Mouse (Mus musculus) G1E (cell line): Measurements from ENCODE around the gene Gtpbp1. TPM values are rescaled to one million over a fixed set of nuclear protein-coding genes. Genes with fewer than 3 reads are reported as not detected.

Source experiments
- ATAC-seq: 2 replicates; pipeline ENCODE4 v1.8.0; 2016; ENCODE audit warnings: mild to moderate bottlenecking; ENCODE audit not compliant: insufficient number of reproducible peaks, poor library complexity, low FRiP score, severe bottlenecking; ENCODE audit errors: extremely low read depth
- DNase-seq: peaks from one replicate; pipeline ENCODE4 v3.0.0; 2012; ENCODE audit warnings: low spot score
- H3K27me3 ChIP-seq: 2 replicates; pipeline ENCODE4 v1.6.1; 2012; ENCODE audit warnings: mild to moderate bottlenecking, low read length, inconsistent platforms; ENCODE audit not compliant: insufficient read depth
- H3K36me3 ChIP-seq: replicated peaks from 2 replicates; pipeline ENCODE3; 2012; ENCODE audit warnings: mild to moderate bottlenecking, inconsistent platforms
- H3K4me1 ChIP-seq: 2 replicates; pipeline ENCODE4 v1.6.1; 2012; ENCODE audit warnings: low read depth, low read length, inconsistent platforms, mixed read lengths; ENCODE audit not compliant: insufficient read depth
- H3K4me3 ChIP-seq: 2 replicates; pipeline ENCODE4 v1.5.1; 2012; ENCODE audit warnings: low read depth, mild to moderate bottlenecking, inconsistent platforms, low read length, moderate library complexity, mixed read lengths
- H3K9me3 ChIP-seq: replicated peaks from 2 replicates; pipeline ENCODE4 v1.6.1; 2012; ENCODE audit warnings: inconsistent platforms
- CTCF ChIP-seq: IDR thresholded peaks from 2 replicates; pipeline ENCODE4 v1.5.1; 2012; ENCODE audit warnings: low read depth, low read length, inconsistent platforms, mixed read lengths
- GATA1 ChIP-seq: IDR thresholded peaks from 2 replicates; pipeline ENCODE4 v1.6.1; 2012; ENCODE audit warnings: borderline replicate concordance, low read length, inconsistent platforms, mixed read lengths
- GATA2 ChIP-seq: IDR thresholded peaks from 2 replicates; pipeline ENCODE4 v1.6.1; 2012; ENCODE audit warnings: low read depth, low read length, inconsistent platforms, borderline replicate concordance
- POLR2AphosphoS5 ChIP-seq: IDR thresholded peaks from 2 replicates; pipeline ENCODE4 v1.6.1; 2012; ENCODE audit warnings: low read depth, low read length, inconsistent platforms; ENCODE audit not compliant: insufficient replicate concordance
- TAL1 ChIP-seq: conservative IDR thresholded peaks from 2 replicates; pipeline ENCODE4 v1.6.1; 2012; ENCODE audit warnings: low read depth, low read length, inconsistent platforms, mixed read lengths
- polyA plus RNA-seq: library from polyadenylated mRNA; stranded (reverse); fragments of >175 nt; gene quantifications from 2 replicates; pipeline ENCODE4 v1.2.3, GENCODE M21; 2012
- total RNA-seq, 2 experiments: library from RNA; stranded (forward) in 1 of 2; stranded (reverse) in 1 of 2; fragments of 200-1000 nt in 1 of 2; fragments of >200 nt in 1 of 2; fragmentation: Nextera tagmentation in 1 of 2; gene quantifications; 2 replicates each; pipeline ENCODE4 v1.2.3; 2014 to 2017

Gene Gtpbp1
- total and polyA plus RNA-seq, 3 experiments, result 54.8 to 108 (median 63.7) TPM

DNA sequence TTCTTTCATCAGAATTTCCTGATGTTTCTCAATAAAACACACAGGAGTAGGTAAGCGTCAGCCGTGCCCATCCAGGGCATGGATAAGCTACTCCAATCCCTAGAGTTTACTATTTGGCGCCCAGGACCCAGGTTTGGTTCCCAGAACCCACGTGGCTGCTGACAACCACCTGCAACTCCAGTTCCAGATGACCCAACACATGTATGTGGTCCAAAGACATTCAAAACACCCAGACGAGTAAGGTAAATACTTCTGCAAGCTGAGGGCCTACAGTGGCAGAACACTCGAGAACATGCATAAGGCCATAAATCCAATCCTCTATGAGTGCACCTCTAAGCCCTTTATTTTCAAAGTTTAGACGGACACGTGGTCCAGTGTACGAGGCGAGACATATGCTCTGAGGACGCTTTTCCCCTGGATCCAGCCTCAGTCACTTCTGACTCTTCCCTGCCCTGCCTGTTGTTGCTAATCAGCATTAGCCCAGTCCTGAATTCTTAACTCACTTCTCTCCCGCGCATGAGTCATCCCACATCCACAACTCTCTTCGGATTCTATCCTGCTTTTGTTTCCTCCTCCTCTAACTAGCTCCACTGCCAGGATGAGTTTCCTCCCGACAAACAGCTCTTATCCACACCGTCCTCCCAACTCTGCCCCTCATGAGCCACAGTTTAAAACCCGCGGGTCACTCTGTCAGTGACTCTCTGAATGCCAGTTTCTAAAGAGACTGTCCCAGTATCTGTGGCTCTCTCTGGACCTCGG, 6.8 kb upstream of the Gtpbp1 start:
- Histone ChIP-seq H3K4me3 (peak overlapping the region; percentile 36; the same call in 1 of the 2 replicates), H3K36me3 (peaks cover 67% of the 10 kb centered on the region), H3K4me1 (peaks cover 73% of the 10 kb centered on the region), H3K9me3 (no peaks in the 10 kb centered on the region), H3K27me3 (no peaks in the 10 kb centered on the region)
- ATAC-seq (no peak), DNase-seq (no peak)
- TF ChIP-seq TAL1, result no peak
- TF ChIP-seq GATA2, result no peak
- TF ChIP-seq CTCF, result no peak

DNA sequence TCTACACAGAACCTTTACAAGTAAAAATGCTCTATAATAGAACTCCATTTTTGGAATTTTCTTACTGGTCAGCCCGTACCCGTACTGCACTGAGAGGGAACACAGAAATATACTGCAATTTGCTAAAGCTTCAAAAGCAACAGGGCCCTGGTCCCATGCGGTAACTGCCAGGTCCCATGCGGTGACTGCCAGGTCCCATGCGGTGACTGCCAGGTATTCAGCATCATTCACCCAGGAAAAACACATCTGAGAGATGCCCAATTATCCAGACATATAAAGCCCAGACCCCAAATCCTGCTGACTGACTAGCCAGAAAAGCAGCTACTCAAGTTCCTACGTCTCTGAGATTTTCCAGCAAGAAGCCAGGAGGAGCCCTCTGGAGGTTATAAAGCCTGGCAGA, 6.0 kb upstream of the Gtpbp1 start:
- no peak for TF ChIP-seq POLR2AphosphoS5
- Histone ChIP-seq H3K4me1 (peaks cover 77% of the 10 kb centered on the region), H3K36me3 (peaks cover 60% of the 10 kb centered on the region), H3K27me3 (no peaks in the 10 kb centered on the region), H3K4me3 (peak overlapping the region; percentile 98; the same call in 1 of the 2 replicates), H3K9me3 (no peaks in the 10 kb centered on the region)
- ATAC-seq (no peak), DNase-seq (no peak)

DNA sequence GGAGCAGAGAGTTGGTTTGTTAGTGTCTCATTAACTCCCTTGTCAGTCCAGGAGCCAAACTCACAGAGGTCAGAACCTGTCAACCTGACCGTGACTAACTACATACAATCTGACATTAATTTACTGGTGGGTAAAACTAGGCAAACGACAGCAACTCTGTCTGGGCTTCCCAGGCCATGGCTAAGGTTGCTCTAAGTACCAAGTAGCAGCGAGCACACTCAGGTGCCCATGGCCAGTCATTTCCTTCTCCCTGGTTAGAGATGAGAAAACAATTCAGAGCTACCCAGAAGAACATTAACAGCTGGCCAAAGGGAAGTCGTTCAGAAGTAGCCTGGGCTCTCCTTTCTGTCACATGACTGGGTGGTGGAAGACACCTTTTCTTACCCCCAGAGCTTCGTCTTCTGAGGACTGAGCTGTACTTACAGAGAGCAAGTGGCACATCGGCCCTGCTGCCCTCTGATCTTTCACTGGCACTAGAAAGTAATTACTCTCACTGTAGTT, 5.5 kb upstream of the Gtpbp1 start:
- DNase-seq, result no peak
- H3K9me3 ChIP-seq, result no peaks in the 10 kb centered on the region
- H3K36me3 ChIP-seq, result peaks cover 57% of the 10 kb centered on the region
- peak overlapping the region; percentile 98; the same call in 1 of the 2 replicates for H3K4me3 ChIP-seq
- TF ChIP-seq GATA1 (no peak), GATA2 (no peak), POLR2AphosphoS5 (no peak), CTCF (no peak)
- no peak for ATAC-seq
- H3K4me1 ChIP-seq, result peaks cover 78% of the 10 kb centered on the region
- no peaks in the 10 kb centered on the region for H3K27me3 ChIP-seq

DNA sequence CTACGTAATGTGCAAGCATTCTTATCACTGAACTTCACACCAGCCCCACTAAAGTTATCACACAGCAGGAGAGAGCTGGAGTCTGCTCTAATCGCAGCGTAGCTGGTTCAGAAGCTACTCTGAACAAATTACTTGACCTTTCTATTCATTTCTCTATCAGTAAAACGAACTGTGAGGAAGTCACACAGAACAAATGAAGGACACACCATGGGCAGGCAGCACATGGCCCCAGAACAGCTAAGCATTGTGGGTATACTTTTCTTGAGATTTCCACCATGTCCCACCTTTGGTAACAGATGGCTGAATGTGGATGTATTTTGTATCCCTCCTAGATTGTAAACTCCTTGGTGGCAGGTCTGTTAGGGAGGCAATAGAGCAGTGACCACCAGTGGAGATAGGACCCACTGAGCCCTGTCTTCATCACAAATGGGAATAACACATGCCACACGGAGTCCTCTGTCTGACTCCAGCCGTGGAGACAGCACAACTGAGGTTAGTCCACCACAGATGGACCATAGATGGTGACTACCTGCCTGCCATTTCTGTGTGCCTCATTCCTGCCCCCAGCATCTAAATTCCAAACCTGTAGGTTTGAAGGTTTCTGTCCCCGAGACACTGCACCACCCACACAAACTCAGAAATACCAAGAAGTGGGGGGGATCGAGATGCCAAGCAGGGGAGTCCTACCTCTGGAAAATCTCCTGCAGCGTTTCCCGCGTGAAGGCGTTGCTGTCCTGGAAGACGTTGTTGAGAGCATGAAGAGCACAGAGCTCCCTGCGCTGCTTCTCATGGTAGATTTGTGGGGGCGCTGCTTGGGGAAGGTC, 4.4 kb upstream of the Gtpbp1 start:
- H3K4me1 ChIP-seq, result peaks cover 73% of the 10 kb centered on the region
- DNase-seq, result no peak
- TF ChIP-seq GATA2, result no peak
- no peak; the same call in 1 of the 2 replicates for TF ChIP-seq TAL1
- no peaks in the 10 kb centered on the region for H3K9me3 ChIP-seq
- no peaks in the 10 kb centered on the region for H3K27me3 ChIP-seq
- H3K4me3 ChIP-seq, result peak overlapping the region; percentile 98
- ATAC-seq, result no peak
- H3K36me3 ChIP-seq, result peaks cover 49% of the 10 kb centered on the region

DNA sequence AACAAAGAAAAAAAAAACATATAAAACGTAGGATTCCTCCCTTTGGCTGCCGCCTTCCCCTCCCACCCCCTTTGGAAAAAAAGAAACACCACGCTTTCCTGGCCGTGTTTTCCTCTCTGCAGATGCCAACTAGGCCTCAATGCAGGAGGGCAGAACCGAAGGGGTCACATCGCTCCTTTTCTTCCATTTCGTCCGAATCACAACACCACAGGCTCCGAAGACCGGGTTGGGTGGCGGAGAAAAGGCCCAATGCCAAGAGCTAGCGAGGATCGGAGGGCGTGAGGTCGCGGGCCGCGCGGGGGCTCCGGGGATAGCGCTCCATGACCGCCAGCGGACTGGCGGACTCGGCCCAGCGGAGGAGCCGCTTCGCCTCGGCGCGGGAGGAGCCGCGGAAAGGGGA, 3.5 kb upstream of the Gtpbp1 start:
- DNase-seq, result no peak
- H3K36me3 ChIP-seq, result peaks cover 42% of the 10 kb centered on the region
- H3K9me3 ChIP-seq, result no peaks in the 10 kb centered on the region
- no peak for TF ChIP-seq CTCF
- TF ChIP-seq GATA2, result no peak
- TF ChIP-seq TAL1, result no peak
- no peak for TF ChIP-seq GATA1
- TF ChIP-seq POLR2AphosphoS5, result no peak
- H3K27me3 ChIP-seq, result no peaks in the 10 kb centered on the region
- H3K4me1 ChIP-seq, result peaks cover 73% of the 10 kb centered on the region
- H3K4me3 ChIP-seq, result peak overlapping the region; percentile 98
- no peak for ATAC-seq

DNA sequence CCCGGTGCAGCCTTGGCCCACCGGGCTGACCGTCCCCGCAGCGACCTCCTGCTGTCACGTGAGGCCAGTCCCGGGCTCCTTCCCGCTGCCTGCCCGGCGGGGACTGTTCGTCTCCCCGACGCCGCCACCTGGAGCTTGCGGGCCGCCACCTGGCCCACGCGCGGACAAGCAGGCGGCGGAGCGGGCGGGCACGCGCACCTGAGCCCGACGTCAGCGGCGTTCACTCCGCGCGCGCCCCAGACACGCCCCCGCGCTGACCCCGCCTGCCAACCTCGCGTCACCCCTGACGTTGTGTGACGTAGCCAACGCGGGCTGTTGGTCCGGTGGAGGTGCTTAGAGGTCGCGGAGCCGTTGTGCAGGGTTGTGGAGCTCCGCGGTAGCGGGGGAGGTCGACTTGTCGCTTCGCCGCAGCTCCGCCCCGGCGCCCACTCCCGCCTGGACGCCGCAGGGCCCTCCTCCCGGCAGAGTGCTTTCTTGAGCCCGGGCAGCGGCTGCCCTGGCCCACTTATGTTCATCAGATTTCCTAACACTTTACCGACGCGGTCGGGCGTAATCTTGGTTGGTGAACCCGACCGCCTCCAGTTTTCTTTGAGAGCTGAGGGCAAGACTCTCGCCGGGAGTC, 2.9 kb upstream of the Gtpbp1 start, which contains the start of gene Josd1:
Gene Josd1, minus strand, starts transcription at position 274 of the 622 bp plus-strand sequence.
- ATAC-seq (peak; percentile 29), DNase-seq (peak; percentile 75)
- H3K27me3 ChIP-seq, result no peaks in the 10 kb centered on the region
- H3K36me3 ChIP-seq, result peaks cover 40% of the 10 kb centered on the region
- H3K9me3 ChIP-seq, result no peaks in the 10 kb centered on the region
- TF ChIP-seq POLR2AphosphoS5 (no peak), GATA1 (no peak), TAL1 (no peak), GATA2 (no peak), CTCF (no peak)
- peaks cover 73% of the 10 kb centered on the region for H3K4me1 ChIP-seq
- H3K4me3 ChIP-seq, result peak within 1 kb of the TSS; percentile 98
